ENCODE assay signal across 8 mouse cellular contexts in the genomic region with DNA sequence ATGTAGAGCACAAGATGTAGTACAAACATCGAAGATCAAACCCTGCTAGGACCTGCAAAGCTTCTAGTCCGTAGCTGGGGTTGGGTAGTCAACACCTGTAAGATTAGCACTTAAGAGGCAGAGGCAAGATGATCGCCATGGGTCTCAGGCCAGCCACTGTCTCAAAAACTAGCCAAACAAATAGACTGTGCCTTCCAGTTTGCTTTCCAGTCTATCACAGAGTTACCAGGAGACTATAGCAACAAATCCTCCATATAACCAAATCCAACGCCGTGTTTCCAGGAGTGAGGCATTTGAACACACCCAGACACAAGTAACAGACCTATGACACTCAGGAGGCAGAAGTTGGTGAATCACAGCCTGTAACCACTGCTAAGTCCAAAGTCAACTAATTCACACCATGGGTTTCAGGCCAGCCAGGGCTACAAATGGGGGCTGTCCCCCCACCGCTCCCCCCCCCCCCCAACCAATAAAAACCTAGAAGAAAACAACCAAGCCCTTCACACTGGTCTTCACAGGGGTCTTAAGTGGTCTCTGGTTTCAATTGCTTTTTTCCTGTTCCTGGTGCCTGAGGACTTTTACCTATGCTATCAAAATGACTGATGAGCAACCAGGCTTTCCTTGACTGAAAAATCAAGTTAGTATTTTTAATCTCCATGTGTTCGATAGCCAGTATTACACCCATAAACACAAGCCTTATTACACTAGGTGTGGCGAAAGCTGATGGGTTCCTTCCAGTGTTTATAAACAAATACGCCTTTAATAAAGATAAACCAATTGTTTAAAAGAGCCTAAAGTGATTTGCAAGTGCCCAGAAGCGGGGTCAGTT. TPM values are rescaled to one million over a fixed set of nuclear protein-coding genes. Genes with fewer than 3 reads are reported as not detected.
DNase-seq lines count a peak whose midpoint lies in the region; ATAC-seq and TF ChIP-seq lines count a peak whose summit lies in the region.

No protein-coding gene starts in this region.

- H3K79me2 ChIP-seq in heart, adult 2 months (replicated peaks; ENCODE audit: control insufficient read depth, insufficient read depth, low read length) = no peaks in the 10 kb centered on the region
- no peaks in the 10 kb centered on the region for H3K79me2 ChIP-seq in CH12.LX (replicated peaks; ENCODE audit: control insufficient read depth, extremely low read depth, insufficient read depth, poor library complexity, severe bottlenecking)

- in situ Hi-C loops in CH12.LX (cut with MboI; ENCODE audit: low pct_ligation_motif_present, low pct_unique_long_range_greater_than_20kb, low sequenced_read_pairs) = no loop called here

- H3K9ac ChIP-seq in heart, adult 2 months (ENCODE audit: low read depth, low read length) = peak overlapping the region; percentile 82
- H3K9ac ChIP-seq in CH12.LX (ENCODE audit: insufficient read depth, low read depth) = peak overlapping the region; percentile 75
- peak overlapping the region; percentile 58 for H3K9ac ChIP-seq in forebrain, embryonic 15.5 days (replicated peaks)
- peak overlapping the region; percentile 70 for H3K9ac ChIP-seq in liver, embryonic 13.5 days

- no peak for TF ChIP-seq RAD21 in CH12.LX (IDR thresholded peaks at IDR 0.05; ENCODE audit: low read depth, low read length)

- TF ChIP-seq CTCF in heart, adult 2 months (IDR thresholded peaks at IDR 0.05) = no peak
- no peak for TF ChIP-seq CTCF in CH12.LX (conservative IDR thresholded peaks at IDR 0.05 in 1 of 2, IDR thresholded peaks at IDR 0.05 in 1 of 2; ENCODE audit: low read depth in 2 of 2, low read length in 2 of 2)

- ATAC-seq in forebrain, embryonic 15.5 days (replicated peaks) = peak; percentile 62
- peak; percentile 35 for ATAC-seq in liver, embryonic 13.5 days (ENCODE audit: low read depth)

- dilution Hi-C loops in CH12.LX (cut with MboI; ENCODE audit: extremely low pct_ligation_motif_present, extremely low pct_unique_long_range_greater_than_20kb, low sequenced_read_pairs) = no loop called here

- no peak for DNase-seq in heart, adult 2 months
- no peak for DNase-seq in heart, postnatal 36 days
- no peak for DNase-seq in CH12.LX (ENCODE audit: extremely low read depth)
- no peak for DNase-seq in liver, embryonic 13.5 days
- no peak for DNase-seq in ovary, postnatal 14 days (ENCODE audit: low spot score)
- no peak for DNase-seq in ovary, postnatal 10 days (ENCODE audit: low spot score)
- DNase-seq in layer of hippocampus, adult 11-12 months (ENCODE audit: low spot score) = no peak

- TF ChIP-seq POLR2A in heart, adult 2 months (IDR thresholded peaks at IDR 0.05; ENCODE audit: insufficient read depth, low read depth, low read length) = no peak
- TF ChIP-seq POLR2A in CH12.LX (IDR thresholded peaks at IDR 0.05; ENCODE audit: low read depth, low read length) = no peak

- peak overlapping the region; percentile 53 for H3K4me3 ChIP-seq in heart, adult 2 months
- H3K4me3 ChIP-seq in CH12.LX (replicated peaks in 1 of 3; ENCODE audit: low read depth in 2 of 3, low read length in 2 of 3, poor library complexity in 1 of 3) = peak overlapping the region; percentile 43 to 59 (median 48)
- H3K4me3 ChIP-seq in forebrain, embryonic 15.5 days = peak overlapping the region; percentile 56
- H3K4me3 ChIP-seq in liver, embryonic 13.5 days (replicated peaks) = peak overlapping the region; percentile 71

- H3K4me2 ChIP-seq in CH12.LX (ENCODE audit: insufficient read depth, low read depth, poor library complexity, severe bottlenecking) = peak overlapping the region; percentile 59; the same call in 1 of the 2 replicates
- H3K4me2 ChIP-seq in forebrain, embryonic 15.5 days (replicated peaks) = peak overlapping the region; percentile 48
- peak overlapping the region; percentile 75 for H3K4me2 ChIP-seq in liver, embryonic 13.5 days

- no peaks in the 10 kb centered on the region for H3K36me3 ChIP-seq in heart, adult 2 months (ENCODE audit: control insufficient read depth, insufficient read depth, low read length)
- H3K36me3 ChIP-seq in CH12.LX (replicated peaks in 1 of 2; ENCODE audit: control insufficient read depth in 1 of 2, insufficient read depth in 1 of 2, low read length in 1 of 2) = peaks cover 12 to 58% of the 10 kb centered on the region in 2 experiments
- H3K36me3 ChIP-seq in forebrain, embryonic 15.5 days = peaks cover 12% of the 10 kb centered on the region
- peaks cover 29% of the 10 kb centered on the region for H3K36me3 ChIP-seq in liver, embryonic 13.5 days

- TF ChIP-seq EP300 in heart, adult 2 months (IDR thresholded peaks at IDR 0.05; ENCODE audit: insufficient read depth, low read depth, low read length) = no peak
- TF ChIP-seq EP300 in CH12.LX (IDR thresholded peaks at IDR 0.05; ENCODE audit: low read length) = no peak

- WGBS in heart, adult 2 months = 51% methylated on average over 10 of the region's 10 CpGs
- 55% methylated on average over 10 of the region's 10 CpGs for WGBS in forebrain, embryonic 15.5 days
- WGBS in liver, embryonic 13.5 days (ENCODE audit: insufficient replicate concordance) = 44% methylated on average over 10 of the region's 10 CpGs

- H3K9me3 ChIP-seq in CH12.LX (replicated peaks; ENCODE audit: low read length) = no peaks in the 10 kb centered on the region
- H3K9me3 ChIP-seq in forebrain, embryonic 15.5 days = no peaks in the 10 kb centered on the region
- no peaks in the 10 kb centered on the region for H3K9me3 ChIP-seq in liver, embryonic 13.5 days (replicated peaks)

- H3K27ac ChIP-seq in heart, adult 2 months = peak overlapping the region; percentile 59
- no peak overlapping the region for H3K27ac ChIP-seq in CH12.LX (ENCODE audit: insufficient read depth, low read depth)
- peak overlapping the region; percentile 82 for H3K27ac ChIP-seq in forebrain, embryonic 15.5 days (replicated peaks)
- H3K27ac ChIP-seq in liver, embryonic 13.5 days = peak overlapping the region; percentile 45; the same call in 1 of the 2 replicates

- peaks cover 4% of the 10 kb centered on the region for H3K4me1 ChIP-seq in heart, adult 2 months (ENCODE audit: control insufficient read depth, insufficient read depth, low read length)
- H3K4me1 ChIP-seq in CH12.LX (ENCODE audit: control insufficient read depth in 1 of 2, insufficient read depth in 2 of 2) = peaks cover 2 to 6% of the 10 kb centered on the region in 2 experiments; a peak in 1 of 4 replicates
- H3K4me1 ChIP-seq in forebrain, embryonic 15.5 days = peaks cover 13% of the 10 kb centered on the region; the same call in 1 of the 2 replicates
- peaks cover 17% of the 10 kb centered on the region for H3K4me1 ChIP-seq in liver, embryonic 13.5 days (replicated peaks)

- intact Hi-C loops in heart, adult 2 months (cut with DNase I) = loop anchor here (2.0 to 5.0 kb wide), 3 partner anchors 19 to 173 kb away; partner anchors contain the start of genes Alg11, Atp7b and Ckap2
- intact Hi-C loops in heart, postnatal 36 days (cut with DNase I) = loop anchor here (2.0 to 5.0 kb wide), 3 partner anchors 19 to 173 kb away; partner anchors contain the start of genes Alg11, Atp7b and Ckap2

- H3K27me3 ChIP-seq in heart, adult 2 months (ENCODE audit: control insufficient read depth, insufficient read depth, low read length) = no peaks in the 10 kb centered on the region
- H3K27me3 ChIP-seq in CH12.LX (replicated peaks) = no peaks in the 10 kb centered on the region
- H3K27me3 ChIP-seq in forebrain, embryonic 15.5 days = no peaks in the 10 kb centered on the region
- no peaks in the 10 kb centered on the region for H3K27me3 ChIP-seq in liver, embryonic 13.5 days

TF ChIP-seq in CH12.LX, 34 proteins besides CTCF, POLR2A, EP300 and RAD21 (continues in another document):
- no peak for TF ChIP-seq MAFK (IDR thresholded peaks at IDR 0.05; ENCODE audit: insufficient replicate concordance, low read length)
- TF ChIP-seq ZKSCAN1 (IDR thresholded peaks at IDR 0.05; ENCODE audit: borderline replicate concordance, low read depth, low read length) = no peak
- TF ChIP-seq BHLHE40 (IDR thresholded peaks at IDR 0.05; ENCODE audit: low read depth, low read length) = no peak
- TF ChIP-seq TCF12 (IDR thresholded peaks at IDR 0.05; ENCODE audit: low read depth, low read length) = no peak
- no peak for TF ChIP-seq CHD1 (IDR thresholded peaks at IDR 0.05; ENCODE audit: low read depth, low read length)

RNA-seq across cellular contexts. Expression of gene Nek3, which starts 0.8 kb away (rescaled TPM):
- 1 to 10 TPM; 1.4 to 2.1 TPM for total RNA-seq in heart, adult 2 months (2021)
- polyA plus RNA-seq in heart, adult 2 months (2012; rRNA removed) = 1.00 and 1.9 TPM in 2 replicates
- total RNA-seq in heart, postnatal 36 days (2021) = 1 to 10 TPM; 1.6 to 2.1 TPM
- 4.0 and 4.7 TPM in 2 replicates for total RNA-seq in CH12.LX (2012; rRNA removed)
- total RNA-seq in CH12.LX (2014; rRNA removed) = 4.1 and 4.4 TPM in 2 replicates
- 3.3 and 3.4 TPM in 2 replicates for polyA plus RNA-seq in CH12.LX (2012; ENCODE audit: insufficient read length, low read depth)
- polyA plus RNA-seq in forebrain, embryonic 15.5 days (2015; fragmentation: Nextera tagmentation; extraction: Ambion mirVana) = 7.3 and 7.6 TPM in 2 replicates
- 1.5 and 1.7 TPM in 2 replicates for polyA plus RNA-seq in liver, embryonic 13.5 days (2015; fragmentation: Nextera tagmentation; extraction: Ambion mirVana)

RNA-seq across cellular contexts. Expression of gene Ckap2, which starts 20.2 kb away (rescaled TPM):
- total RNA-seq in heart, adult 2 months (2021) = under 1 TPM; 0.11 to 0.29 TPM
- 0.21 and 0.53 TPM in 2 replicates for polyA plus RNA-seq in heart, adult 2 months (2012; rRNA removed)
- 1 to 10 TPM in 1 of 2 experiments, under 1 TPM in 1; 0.76 to 1.1 TPM for total RNA-seq in heart, postnatal 36 days (2021)
- total RNA-seq in CH12.LX (2012; rRNA removed) = 19.5 and 24.7 TPM in 2 replicates
- 48.8 and 53.2 TPM in 2 replicates for total RNA-seq in CH12.LX (2014; rRNA removed)
- polyA plus RNA-seq in CH12.LX (2012; ENCODE audit: insufficient read length, low read depth) = 31.3 and 36.4 TPM in 2 replicates
- polyA plus RNA-seq in forebrain, embryonic 15.5 days (2015; fragmentation: Nextera tagmentation; extraction: Ambion mirVana) = 28.4 and 28.7 TPM in 2 replicates
- polyA plus RNA-seq in liver, embryonic 13.5 days (2015; fragmentation: Nextera tagmentation; extraction: Ambion mirVana) = 22.2 and 28.5 TPM in 2 replicates

RNA-seq across cellular contexts. Expression of gene Vps36, which starts 27.1 kb away (rescaled TPM):
- 10 to 100 TPM; 25.2 to 27.0 TPM for total RNA-seq in heart, adult 2 months (2021)
- 9.9 and 16.2 TPM in 2 replicates for polyA plus RNA-seq in heart, adult 2 months (2012; rRNA removed)
- total RNA-seq in heart, postnatal 36 days (2021) = 10 to 100 TPM; 23.7 to 31.2 TPM
- total RNA-seq in CH12.LX (2012; rRNA removed) = 17.8 and 21.2 TPM in 2 replicates
- 24.7 and 25.9 TPM in 2 replicates for total RNA-seq in CH12.LX (2014; rRNA removed)
- polyA plus RNA-seq in CH12.LX (2012; ENCODE audit: insufficient read length, low read depth) = 43.1 and 46.5 TPM in 2 replicates
- polyA plus RNA-seq in forebrain, embryonic 15.5 days (2015; fragmentation: Nextera tagmentation; extraction: Ambion mirVana) = 41.4 TPM in 2 replicates
- 11.5 and 12.9 TPM in 2 replicates for polyA plus RNA-seq in liver, embryonic 13.5 days (2015; fragmentation: Nextera tagmentation; extraction: Ambion mirVana)

RNA-seq across cellular contexts. Expression of gene Nek5, which starts 40.6 kb away (rescaled TPM):
- not detected for total RNA-seq in heart, adult 2 months (2021)
- 0.12 and 0.23 TPM in 2 replicates for polyA plus RNA-seq in heart, adult 2 months (2012; rRNA removed)
- total RNA-seq in heart, postnatal 36 days (2021) = not detected
- total RNA-seq in CH12.LX (2012; rRNA removed) (not detected in 2 replicates), CH12.LX (2014; rRNA removed) (not detected in 2 replicates)
- not detected in 2 replicates for polyA plus RNA-seq in CH12.LX (2012; ENCODE audit: insufficient read length, low read depth)
- 0.52 and 1.1 TPM in 2 replicates for polyA plus RNA-seq in forebrain, embryonic 15.5 days (2015; fragmentation: Nextera tagmentation; extraction: Ambion mirVana)
- polyA plus RNA-seq in liver, embryonic 13.5 days (2015; fragmentation: Nextera tagmentation; extraction: Ambion mirVana) = 0.06 TPM in 1 of 2 replicates, not detected in the other

Comparison
In these comparisons a context has a peak if more than half of its experiments do, and no peak if none do; other contexts are left out.
1. RNA of gene Ckap2, which starts 20.2 kb away (polyA plus RNA-seq): 31.3 to 36.4 TPM in CH12.LX, 28.4 to 28.7 TPM in forebrain, embryonic 15.5 days and 22.2 to 28.5 TPM in liver, embryonic 13.5 days; 0.21 to 0.53 TPM in heart, adult 2 months; every median in the first group is over 10 times any median in the second.
2. Peak in every context shown above with its lines, with median percentiles within 50 percentile points of each other: H3K4me3 ChIP-seq, H3K9ac ChIP-seq and H3K4me2 ChIP-seq.